Mouse (Mus musculus): ENCODE results near the gene Cdc25b. TPM values are rescaled to one million over a fixed set of nuclear protein-coding genes. Genes with fewer than 3 reads are reported as not detected.

The Cdc25b gene
- polyA plus RNA-seq (2012; rRNA removed) = 12.7 and 14.4 TPM in 2 replicates

- DNase-seq (ENCODE audit: low read depth) = no peak
These were observed at the start of gene Cdc25b, which contains the start of gene Spef1 for GRCm38 (mm10) chr2:131186771-131187601. Cdc25b (plus strand) TSS chr2:131186949. Spef1 (minus strand) TSS chr2:131187282.

GRCm38 (mm10) chr2:131138296-131138695, 48.5 kb upstream of the Cdc25b start:
- no peak for DNase-seq (ENCODE audit: low read depth)

GRCm38 (mm10) chr2:131138760-131139159, 48.0 kb upstream of the Cdc25b start:
- DNase-seq (ENCODE audit: low read depth) = no peak

GRCm38 (mm10) chr2:131139287-131139686, 47.5 kb upstream of the Cdc25b start:
- no peak for DNase-seq (ENCODE audit: low read depth)

- no peak for DNase-seq (ENCODE audit: low read depth)
These were observed 46.7 kb upstream of the Cdc25b start for GRCm38 (mm10) chr2:131139886-131140532.

GRCm38 (mm10) chr2:131140533-131140905, 46.2 kb upstream of the Cdc25b start:
- DNase-seq (ENCODE audit: low read depth) = no peak

GRCm38 (mm10) chr2:131141336-131141986, 45.3 kb upstream of the Cdc25b start:
- no peak for DNase-seq (ENCODE audit: low read depth)

- DNase-seq (ENCODE audit: low read depth) = no peak
These were observed 44.2 kb upstream of the Cdc25b start for GRCm38 (mm10) chr2:131142592-131142991.

GRCm38 (mm10) chr2:131143007-131143780, 43.6 kb upstream of the Cdc25b start:
- DNase-seq (ENCODE audit: low read depth) = no peak

GRCm38 (mm10) chr2:131145121-131145520, 41.6 kb upstream of the Cdc25b start:
- no peak for DNase-seq (ENCODE audit: low read depth)

- no peak for DNase-seq (ENCODE audit: low read depth)
These were observed 41.2 kb upstream of the Cdc25b start for GRCm38 (mm10) chr2:131145536-131145935.

- no peak for DNase-seq (ENCODE audit: low read depth)
These were observed 40.3 kb upstream of the Cdc25b start for GRCm38 (mm10) chr2:131146193-131147042.

GRCm38 (mm10) chr2:131147043-131147365, 39.7 kb upstream of the Cdc25b start:
- DNase-seq (ENCODE audit: low read depth) = no peak

- no peak for DNase-seq (ENCODE audit: low read depth)
These were observed 38.1 kb upstream of the Cdc25b start for GRCm38 (mm10) chr2:131148353-131149253.

- DNase-seq (ENCODE audit: low read depth) = no peak
These were observed 37.5 kb upstream of the Cdc25b start for GRCm38 (mm10) chr2:131149254-131149578.

GRCm38 (mm10) chr2:131152166-131152730, 34.5 kb upstream of the Cdc25b start:
- DNase-seq (ENCODE audit: low read depth) = no peak

GRCm38 (mm10) chr2:131154036-131154435, 32.7 kb upstream of the Cdc25b start:
- no peak for DNase-seq (ENCODE audit: low read depth)

GRCm38 (mm10) chr2:131156987-131157386, 29.8 kb upstream of the Cdc25b start:
- DNase-seq (ENCODE audit: low read depth) = no peak

- no peak for DNase-seq (ENCODE audit: low read depth)
These were observed 27.2 kb upstream of the Cdc25b start for GRCm38 (mm10) chr2:131159491-131159910.
